Mouse (Mus musculus) small intestine, adult 2 months (tissue): ENCODE results near the gene Omp. TPM values are rescaled to one million over a fixed set of nuclear protein-coding genes. Genes with fewer than 3 reads are reported as not detected.

ENCODE experiments used
- H3K27ac ChIP-seq: fragments of 200-500 bp; 2 replicates; pipeline ENCODE4 v1.5.1; 2012; ENCODE audit warnings: low read depth, low read length, control low read depth, inconsistent platforms; ENCODE audit not compliant: insufficient read depth
- H3K27me3 ChIP-seq: fragments of 200-500 bp; 2 replicates; pipeline ENCODE4 v1.6.1; 2012; ENCODE audit warnings: mild to moderate bottlenecking, moderate library complexity, low read length, inconsistent platforms; ENCODE audit not compliant: control insufficient read depth, insufficient read depth
- H3K36me3 ChIP-seq: fragments of 200-500 bp; 2 replicates; pipeline ENCODE4 v1.6.1; 2012; ENCODE audit warnings: mild to moderate bottlenecking, low read length, control low read depth, inconsistent platforms; ENCODE audit not compliant: control insufficient read depth, insufficient read depth
- H3K4me1 ChIP-seq: fragments of 200-500 bp; 2 replicates; pipeline ENCODE4 v1.6.1; 2012; ENCODE audit warnings: low read length, inconsistent platforms, mixed read lengths; ENCODE audit not compliant: control insufficient read depth, insufficient read depth, insufficient read length
- H3K4me3 ChIP-seq: fragments of 200-500 bp; 2 replicates; pipeline ENCODE4 v1.5.1; 2012; ENCODE audit warnings: low read depth, mild to moderate bottlenecking, control low read depth, inconsistent platforms, low read length, moderate library complexity
- CTCF ChIP-seq: fragments of 200-500 bp; IDR thresholded peaks from 2 replicates; pipeline ENCODE4 v1.5.1; 2012; ENCODE audit warnings: low read depth, mild to moderate bottlenecking, control low read depth, inconsistent platforms, low read length, moderate library complexity, mixed read lengths; ENCODE audit not compliant: insufficient replicate concordance, insufficient read length; ENCODE audit errors: extremely low read depth
- POLR2A ChIP-seq: fragments of 200-500 bp; IDR thresholded peaks from 2 replicates; pipeline ENCODE4 v1.6.1; 2012; ENCODE audit warnings: low read depth, mild to moderate bottlenecking, control low read depth, inconsistent platforms, low read length, moderate library complexity
- WGBS: fragments of 180-500 bp; shearing (Covaris S2); methylation state at CpG from one replicate; pipeline ENCODE4 v1.1.7; 2018; 5-methylcytosine and 5-hydroxymethylcytosine counted together
- polyA plus RNA-seq: library from polyadenylated mRNA; depleted of rRNA; stranded (reverse); fragments of >200 nt; gene quantifications from 2 replicates; pipeline ENCODE4 v1.2.3, GENCODE M21; 2012

The Omp gene
- polyA plus RNA-seq, 1 experiment = 0.65 TPM

DNA sequence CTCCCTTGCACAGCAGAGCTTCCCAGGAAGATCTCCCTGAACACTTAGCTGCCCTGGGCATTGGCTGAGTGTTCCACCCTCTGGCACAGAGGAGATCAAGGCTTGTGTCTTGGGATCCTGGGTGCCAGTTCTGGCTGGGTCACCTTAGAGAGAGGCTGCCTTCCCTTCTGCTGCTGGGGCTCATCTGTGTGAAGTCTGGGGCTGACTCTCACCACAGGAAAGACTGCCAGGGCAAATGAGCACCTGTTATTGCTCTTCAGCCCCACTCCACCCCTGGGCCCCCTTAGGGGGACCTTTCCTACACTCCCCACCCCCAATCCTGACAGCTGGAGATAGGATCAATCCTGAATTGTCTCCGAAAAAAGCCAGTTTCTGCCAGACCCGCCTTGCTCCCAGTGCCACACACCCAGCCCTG lies 31.8 kb upstream of the Omp start:
- H3K36me3 ChIP-seq = no peaks in the 10 kb centered on the region
- peak overlapping the region; percentile 89 for H3K4me3 ChIP-seq
- no peaks in the 10 kb centered on the region for H3K27me3 ChIP-seq
- peaks cover 31% of the 10 kb centered on the region for H3K4me1 ChIP-seq
- H3K27ac ChIP-seq = peak overlapping the region; percentile 42; the same call in 1 of the 2 replicates
- 48% methylated on average over 2 of the region's 2 CpGs for WGBS
- TF ChIP-seq CTCF = no peak
- no peak for TF ChIP-seq POLR2A

DNA sequence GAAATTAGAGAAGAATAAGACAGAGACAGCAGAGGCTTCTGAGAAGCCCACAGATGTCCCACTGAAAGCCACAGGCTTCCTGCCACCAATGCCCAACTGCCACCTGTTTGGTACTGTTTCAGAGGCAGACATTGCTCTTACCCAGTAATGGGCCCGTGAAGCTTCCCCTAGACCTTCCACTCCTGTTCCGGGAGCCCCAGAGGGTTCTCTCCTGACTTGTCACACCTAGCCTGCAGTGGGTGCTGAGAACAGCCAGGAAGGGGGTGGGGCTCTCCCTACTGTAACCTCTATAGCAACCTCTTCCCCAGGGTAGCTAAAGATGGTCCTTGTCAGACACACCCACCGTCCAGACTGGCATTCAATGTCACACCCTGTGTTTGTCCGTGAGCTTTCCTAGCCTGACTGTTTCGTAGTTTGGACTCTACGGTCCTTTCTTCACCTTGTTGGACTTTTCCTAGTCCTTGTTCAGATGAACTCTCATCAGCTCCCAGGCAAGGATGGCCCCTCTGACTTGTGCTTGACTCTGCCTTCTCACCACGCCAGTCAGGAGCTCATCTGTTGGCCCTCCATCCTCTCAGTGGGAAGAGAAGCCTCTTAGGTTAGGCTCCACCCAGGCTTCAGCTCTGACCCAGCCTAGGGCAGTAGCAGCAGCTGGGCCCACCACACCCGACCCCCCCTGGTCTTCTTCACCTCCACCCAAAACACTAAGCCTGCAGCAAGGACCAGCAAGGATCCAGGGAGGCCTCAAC lies 31.2 kb upstream of the Omp start:
- H3K4me3 ChIP-seq = peak overlapping the region; percentile 89
- WGBS = 62% methylated on average over 8 of the region's 8 CpGs

DNA sequence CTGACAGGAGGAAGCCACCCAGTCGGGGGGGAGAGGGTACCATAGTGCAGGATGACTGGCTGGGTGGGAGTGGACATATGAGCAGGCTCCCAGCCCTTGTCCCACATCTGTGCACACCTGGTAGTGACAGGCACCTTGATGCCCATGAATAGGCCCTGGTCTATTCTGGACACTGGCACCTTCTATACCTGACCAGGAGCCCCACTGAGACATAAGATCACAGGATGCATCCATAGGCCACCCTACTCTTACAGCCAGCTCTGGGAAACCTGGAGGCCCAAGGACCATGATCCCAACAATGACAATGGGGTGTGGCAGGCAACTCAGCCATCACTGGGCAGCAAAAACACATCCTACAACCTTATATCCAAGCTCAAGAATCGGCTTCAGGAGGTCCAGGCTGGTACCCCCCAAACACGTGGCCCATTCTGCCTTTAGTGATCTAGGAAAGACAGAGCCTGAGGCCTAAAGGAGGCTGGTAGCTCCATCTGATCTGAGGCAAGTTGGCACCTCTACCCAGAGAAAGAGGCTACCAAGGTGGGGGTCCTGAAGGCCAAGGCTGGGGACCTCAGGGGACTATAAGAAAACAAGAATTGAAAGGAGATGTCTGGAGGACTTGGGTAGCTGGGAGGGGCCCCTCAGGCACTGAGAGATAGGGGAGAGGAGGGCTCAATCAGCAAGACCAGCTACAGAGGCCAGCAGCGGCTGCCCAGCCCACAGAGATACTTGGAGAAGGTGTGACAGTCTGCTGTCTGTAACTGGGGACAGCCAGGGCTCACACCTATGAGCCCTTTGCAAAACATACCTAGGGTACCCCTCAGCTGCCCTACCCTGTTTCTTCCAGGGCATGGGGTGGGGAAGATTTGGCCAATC lies 29.8 kb upstream of the Omp start:
- no peaks in the 10 kb centered on the region for H3K36me3 ChIP-seq
- no peak for TF ChIP-seq CTCF
- no peak for TF ChIP-seq POLR2A
- no peak overlapping the region for H3K4me3 ChIP-seq
- peaks cover 44% of the 10 kb centered on the region for H3K4me1 ChIP-seq
- H3K27me3 ChIP-seq = no peaks in the 10 kb centered on the region
- H3K27ac ChIP-seq = no peak overlapping the region
- 93% methylated on average over 4 of the region's 4 CpGs for WGBS

More for the DNA sequence above, 31.2 kb upstream of the Omp start:
- H3K27me3 ChIP-seq = no peaks in the 10 kb centered on the region
- peak overlapping the region; percentile 42; the same call in 1 of the 2 replicates for H3K27ac ChIP-seq
- no peaks in the 10 kb centered on the region for H3K36me3 ChIP-seq
- TF ChIP-seq POLR2A (no peak), CTCF (no peak)
- H3K4me1 ChIP-seq = peaks cover 34% of the 10 kb centered on the region

DNA sequence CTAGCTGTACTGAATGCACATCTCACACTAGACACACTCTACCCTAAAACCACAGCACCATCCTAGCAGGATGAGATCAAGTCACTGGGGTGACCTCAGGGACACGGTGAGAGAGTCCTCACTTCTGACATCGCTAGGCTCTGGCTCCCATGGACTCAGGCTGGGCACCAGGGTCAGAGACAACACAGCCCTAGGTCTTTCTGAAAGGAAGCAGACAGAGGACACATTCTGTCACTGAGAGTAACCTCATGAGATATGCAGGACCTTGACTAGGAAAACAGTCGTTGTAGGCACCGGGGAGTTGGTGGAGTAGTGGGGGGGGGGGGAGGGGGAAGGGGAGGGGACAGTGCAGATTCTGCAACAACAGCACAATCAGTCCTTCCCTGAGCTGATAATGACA lies 28.1 kb upstream of the Omp start:
- Histone ChIP-seq H3K4me3 (no peak overlapping the region), H3K4me1 (peaks cover 36% of the 10 kb centered on the region), H3K27ac (no peak overlapping the region), H3K36me3 (no peaks in the 10 kb centered on the region), H3K27me3 (no peaks in the 10 kb centered on the region)
- no peak for TF ChIP-seq POLR2A
- no peak for TF ChIP-seq CTCF
- WGBS = 64% methylated on average over 4 of the region's 4 CpGs

DNA sequence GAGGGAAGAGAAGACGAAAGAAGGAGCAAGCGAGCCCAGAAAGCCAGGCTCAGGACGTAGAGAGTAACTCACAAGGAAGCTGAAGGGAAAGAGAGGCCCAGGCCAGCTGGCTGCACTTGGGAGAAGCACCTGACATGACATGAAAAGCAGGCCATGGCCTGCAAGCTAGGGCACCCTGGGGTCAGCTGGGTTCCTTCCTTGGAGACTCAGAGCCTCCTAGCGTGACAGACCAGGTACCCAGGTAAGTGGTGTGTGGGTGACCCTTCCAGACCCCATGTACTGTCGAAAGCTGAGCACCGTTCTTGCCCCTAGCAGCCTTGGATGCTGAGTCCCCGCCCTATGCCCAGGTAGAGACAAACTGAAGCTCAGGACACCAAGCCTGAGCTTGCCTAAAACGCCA lies 27.4 kb upstream of the Omp start:
- Histone ChIP-seq H3K27ac (no peak overlapping the region), H3K4me1 (peaks cover 34% of the 10 kb centered on the region), H3K27me3 (no peaks in the 10 kb centered on the region), H3K4me3 (no peak overlapping the region), H3K36me3 (no peaks in the 10 kb centered on the region)
- WGBS = 90% methylated on average over 8 of the region's 8 CpGs
- TF ChIP-seq POLR2A (no peak), CTCF (no peak)

DNA sequence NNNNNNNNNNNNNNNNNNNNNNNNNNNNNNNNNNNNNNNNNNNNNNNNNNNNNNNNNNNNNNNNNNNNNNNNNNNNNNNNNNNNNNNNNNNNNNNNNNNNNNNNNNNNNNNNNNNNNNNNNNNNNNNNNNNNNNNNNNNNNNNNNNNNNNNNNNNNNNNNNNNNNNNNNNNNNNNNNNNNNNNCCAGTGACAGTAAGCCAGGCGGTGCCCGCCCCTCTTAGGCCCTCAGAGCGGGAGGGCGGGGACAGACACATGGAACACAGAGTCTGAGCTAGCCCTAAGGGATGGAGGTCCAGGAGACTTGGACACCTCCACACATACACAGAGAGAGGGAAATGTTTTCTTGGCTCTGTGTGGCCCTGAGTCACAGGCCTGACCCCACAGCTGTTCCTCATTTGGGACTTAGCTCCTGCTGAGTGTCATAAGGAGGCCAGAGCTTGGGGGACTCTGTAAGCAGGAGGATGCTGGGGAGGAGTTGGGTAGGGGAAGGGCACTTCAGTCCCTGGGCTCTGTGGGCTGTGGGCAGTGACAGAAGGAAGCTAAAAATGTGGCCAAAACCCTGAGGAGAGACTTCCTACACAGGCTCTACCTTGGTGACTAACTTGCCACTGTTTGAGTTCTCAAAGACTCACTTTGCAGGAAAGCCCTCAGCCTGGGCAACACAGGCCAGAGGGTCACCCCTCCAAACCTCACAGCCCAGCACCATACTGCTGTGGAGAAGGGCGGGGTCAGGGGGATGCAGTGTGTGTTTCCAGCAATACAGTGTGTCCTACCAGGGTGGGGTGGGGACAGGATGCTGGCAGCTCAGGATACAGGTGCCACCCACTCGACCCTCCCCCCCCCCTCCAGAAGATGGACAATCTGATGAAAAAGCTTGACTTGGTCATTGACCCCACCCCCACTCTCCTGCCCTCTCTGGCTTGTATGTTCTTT lies 26.1 kb upstream of the Omp start:
- H3K4me3 ChIP-seq = no peak overlapping the region
- WGBS = 39% methylated on average over 6 of the region's 6 CpGs
- H3K27ac ChIP-seq = 0 out of 2 replicates have a peak overlapping the region, but pooled peaks have one; percentile 10
- H3K4me1 ChIP-seq = peaks cover 27% of the 10 kb centered on the region
- no peaks in the 10 kb centered on the region for H3K27me3 ChIP-seq
- no peak for TF ChIP-seq POLR2A
- TF ChIP-seq CTCF = no peak
- no peaks in the 10 kb centered on the region for H3K36me3 ChIP-seq
